Mouse (Mus musculus) forebrain, postnatal 0 days (tissue): ENCODE measurements at regions not wholly inside any gene's neighbourhood (a gene's known extent, or its start where the extent isn't known, plus 50 kb on each side); places are given as distances from the start of the nearest gene placed in this dataset.
A peak's percentile ranks its signal among the peaks of the same experiment; 100 is the strongest.

ENCODE experiments used
- ATAC-seq: fragments of 200-750 bp; cut with Nextera tagmentation; 2 replicates; pipeline ENCODE4 v1.8.0; 2017; ENCODE audit warnings: mild to moderate bottlenecking, moderate library complexity
- DNase-seq: peaks from one replicate; pipeline ENCODE4 v3.0.0-alpha.2; 2015
- H3K27ac ChIP-seq: fragments of 300-500 bp; sonication (generic); 2 replicates; pipeline ENCODE4 v1.5.1; 2014; ENCODE audit warnings: low read depth, mild to moderate bottlenecking, antibody characterized with exemption, low read length, moderate library complexity, mixed read lengths
- H3K27me3 ChIP-seq: fragments of 300-500 bp; sonication (generic); 2 replicates; pipeline ENCODE4 v1.6.1; 2014; ENCODE audit warnings: mild to moderate bottlenecking, low read length, mixed read lengths; ENCODE audit not compliant: insufficient read depth
- H3K36me3 ChIP-seq: fragments of 300-500 bp; sonication (generic); 2 replicates; pipeline ENCODE4 v1.6.1; 2014; ENCODE audit warnings: mild to moderate bottlenecking, moderate library complexity; ENCODE audit not compliant: insufficient read depth
- H3K4me1 ChIP-seq: fragments of 300-500 bp; sonication (generic); 2 replicates; pipeline ENCODE4 v1.6.1; 2014; ENCODE audit warnings: antibody characterized with exemption; ENCODE audit not compliant: insufficient read depth
- H3K4me2 ChIP-seq: fragments of 300-500 bp; sonication (generic); 2 replicates; pipeline ENCODE4 v1.6.1; 2014; ENCODE audit warnings: low read depth, mild to moderate bottlenecking, moderate library complexity
- H3K4me3 ChIP-seq: fragments of 300-500 bp; sonication (generic); 2 replicates; pipeline ENCODE4 v1.5.1; 2014; ENCODE audit warnings: low read depth, low read length, mixed read lengths
- H3K9ac ChIP-seq: fragments of 300-500 bp; sonication (generic); 2 replicates; pipeline ENCODE4 v1.6.1; 2014; ENCODE audit warnings: mild to moderate bottlenecking
- H3K9me3 ChIP-seq: fragments of 300-500 bp; sonication (generic); 2 replicates; pipeline ENCODE4 v1.6.1; 2016; ENCODE audit warnings: low read length
- CTCF ChIP-seq: sonication (generic); IDR thresholded peaks from 2 replicates; pipeline ENCODE4 v1.5.1; 2016; ENCODE audit warnings: antibody characterized with exemption, control low read depth, low read depth
- WGBS: fragments of 180-500 bp; shearing (Covaris S2); extraction: QIAGEN DNeasy Blood & Tissue Kit; methylation state at CpG from one replicate; pipeline ENCODE4 v1.1.7; 2014; 5-methylcytosine and 5-hydroxymethylcytosine counted together

DNA sequence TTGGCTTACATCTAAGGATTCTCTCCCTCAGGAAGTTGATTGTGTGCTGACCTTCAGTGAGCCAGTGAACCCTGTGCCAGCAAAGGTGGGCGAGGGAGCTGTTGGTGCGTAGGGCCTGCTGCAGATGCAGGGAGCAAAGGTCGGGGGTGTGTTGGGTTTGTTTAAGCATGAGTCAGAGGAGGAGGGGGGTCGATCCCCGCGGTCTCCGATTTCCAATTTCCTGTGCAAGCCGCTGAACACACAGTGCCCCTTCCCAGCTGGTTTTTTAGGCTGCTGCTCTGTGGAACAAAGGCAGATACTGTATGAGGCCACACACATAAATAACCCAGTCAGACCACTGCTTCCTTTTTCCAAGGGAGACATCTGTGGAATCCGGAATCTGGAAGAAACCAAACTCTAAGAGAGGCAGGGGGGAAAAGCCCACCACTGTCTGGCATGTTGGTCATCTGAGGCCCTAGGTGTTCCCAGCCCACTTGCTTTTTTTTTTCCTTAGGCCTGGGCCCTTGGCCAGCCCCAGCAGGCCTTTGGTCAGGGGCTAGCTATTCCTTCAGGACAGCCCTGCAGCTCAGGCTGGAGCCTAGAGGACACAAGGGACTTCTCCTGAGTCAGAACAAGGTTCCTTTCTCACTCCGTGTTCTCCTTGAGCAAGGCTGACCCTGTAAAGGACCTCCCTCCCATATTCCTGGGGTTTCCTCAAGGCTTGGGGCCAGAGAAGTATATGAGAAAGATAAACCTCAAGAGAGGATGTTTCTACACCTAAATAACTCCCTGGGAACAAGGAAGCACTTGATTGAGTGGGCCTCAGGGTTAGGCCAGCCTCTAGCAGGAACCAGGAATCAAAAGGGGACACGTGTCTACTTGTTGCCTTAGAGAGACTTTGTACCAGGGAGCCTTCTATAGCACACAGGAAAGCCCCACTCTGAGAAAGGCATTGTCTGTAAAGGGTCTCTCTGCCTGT is 119.0 kb downstream of the Tomm20 start:
- Histone ChIP-seq H3K9ac (peak overlapping the region; percentile 46), H3K9me3 (no peaks in the 10 kb centered on the region), H3K4me2 (peak overlapping the region; percentile 31), H3K27ac (peak overlapping the region; percentile 95), H3K4me3 (no peak overlapping the region), H3K36me3 (no peaks in the 10 kb centered on the region), H3K4me1 (peaks cover 23% of the 10 kb centered on the region), H3K27me3 (no peaks in the 10 kb centered on the region)
- WGBS: 4% methylated on average over 11 of the region's 11 CpGs
- peak; percentile 80 for DNase-seq
- peak; percentile 92 for ATAC-seq
- TF ChIP-seq CTCF: no peak

GRCm38 (mm10) chr8:126825877-126826276 is 119.8 kb downstream of the Tomm20 start:
- no peak overlapping the region for H3K4me3 ChIP-seq

DNA sequence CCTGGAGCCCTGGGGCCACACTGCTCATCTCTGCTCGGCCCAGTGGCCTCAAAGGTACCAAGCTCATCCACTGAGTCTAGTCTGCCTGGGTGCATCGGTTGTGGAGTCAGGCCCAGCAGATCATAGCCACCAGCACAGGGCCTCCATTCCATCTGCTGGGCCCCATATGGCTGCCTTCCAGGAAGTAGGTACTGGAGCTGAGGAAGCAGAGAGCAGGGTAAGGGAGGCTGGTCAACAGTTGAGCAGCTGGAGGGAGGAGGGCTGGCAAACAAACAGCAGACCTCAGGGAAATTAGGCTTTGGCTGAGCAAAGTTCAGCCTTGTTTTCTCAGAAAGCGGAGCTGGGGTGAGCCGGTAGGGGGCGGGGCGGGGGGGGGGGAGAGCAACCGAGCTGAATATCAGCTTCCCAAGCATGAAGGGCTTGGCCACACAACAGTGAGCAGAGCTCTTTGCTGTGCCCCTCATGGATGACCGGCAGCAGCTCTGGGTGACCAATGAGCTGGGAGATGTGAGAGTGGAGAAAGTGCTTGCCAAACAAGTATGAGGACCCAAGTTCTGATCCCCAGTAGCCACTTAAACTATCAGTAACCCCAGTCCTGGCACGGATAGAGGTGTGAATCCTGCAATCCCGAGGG is 121.0 kb downstream of the Tomm20 start:
- H3K9me3 ChIP-seq: no peaks in the 10 kb centered on the region
- WGBS: 50% methylated on average over 10 of the region's 10 CpGs
- TF ChIP-seq CTCF: no peak
- H3K27ac ChIP-seq: peak overlapping the region; percentile 57
- DNase-seq (no peak), ATAC-seq (peak; percentile 8)
- no peak overlapping the region for H3K4me2 ChIP-seq
- no peak overlapping the region for H3K9ac ChIP-seq
- no peak overlapping the region for H3K4me3 ChIP-seq
- H3K4me1 ChIP-seq: peaks cover 23% of the 10 kb centered on the region
- no peaks in the 10 kb centered on the region for H3K27me3 ChIP-seq
- H3K36me3 ChIP-seq: no peaks in the 10 kb centered on the region

More at GRCm38 (mm10) chr8:126825877-126826276, 119.8 kb downstream of the Tomm20 start:
- peak; percentile 72 for ATAC-seq
- TF ChIP-seq CTCF: no peak
- Histone ChIP-seq H3K9ac (peak overlapping the region; percentile 46; the same call in 1 of the 2 replicates), H3K4me2 (peak overlapping the region; percentile 31; the same call in 1 of the 2 replicates), H3K27ac (peak overlapping the region; percentile 95), H3K9me3 (no peaks in the 10 kb centered on the region), H3K27me3 (no peaks in the 10 kb centered on the region), H3K36me3 (no peaks in the 10 kb centered on the region), H3K4me1 (peaks cover 23% of the 10 kb centered on the region)
- peak; percentile 79 for DNase-seq
- 10% methylated on average over 3 of the region's 3 CpGs for WGBS

DNA sequence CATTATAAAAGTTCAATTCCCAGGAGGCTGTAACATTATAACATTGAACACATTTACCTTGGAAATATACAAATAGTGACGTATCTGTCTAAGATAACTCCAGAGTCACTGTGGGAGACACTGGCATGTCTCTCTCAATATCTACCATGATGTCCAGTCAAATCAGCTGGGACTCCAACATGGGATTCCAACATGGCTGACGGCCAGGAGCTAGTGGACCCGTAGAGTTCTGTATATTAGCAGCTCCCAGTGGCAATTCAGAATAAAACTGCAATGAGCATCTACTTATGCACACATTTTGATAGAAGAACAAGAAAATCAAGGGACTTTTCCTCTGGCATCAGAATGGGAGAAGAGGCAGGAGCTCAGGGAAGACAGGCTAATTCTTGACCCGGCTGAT is 123.4 kb downstream of the Tomm20 start:
- H3K4me2 ChIP-seq: no peak overlapping the region
- no peak for TF ChIP-seq CTCF
- 94% methylated on average over 4 of the region's 4 CpGs for WGBS
- no peak for ATAC-seq
- no peaks in the 10 kb centered on the region for H3K27me3 ChIP-seq
- no peak overlapping the region for H3K27ac ChIP-seq
- peaks cover 16% of the 10 kb centered on the region for H3K4me1 ChIP-seq
- no peak overlapping the region for H3K9ac ChIP-seq
- no peaks in the 10 kb centered on the region for H3K9me3 ChIP-seq
- H3K36me3 ChIP-seq: no peaks in the 10 kb centered on the region
- DNase-seq: no peak
- H3K4me3 ChIP-seq: no peak overlapping the region

- H3K4me3 ChIP-seq: no peak overlapping the region
- no peaks in the 10 kb centered on the region for H3K36me3 ChIP-seq
- WGBS: 60% methylated on average over 8 of the region's 8 CpGs
- DNase-seq: no peak
- ATAC-seq: no peak
- no peaks in the 10 kb centered on the region for H3K9me3 ChIP-seq
- H3K27me3 ChIP-seq: no peaks in the 10 kb centered on the region
- no peak overlapping the region for H3K4me2 ChIP-seq
- no peak overlapping the region for H3K9ac ChIP-seq
- no peak overlapping the region for H3K27ac ChIP-seq
- H3K4me1 ChIP-seq: peaks cover 8% of the 10 kb centered on the region
- TF ChIP-seq CTCF: no peak
Observed at GRCm38 (mm10) chr8:126821279-126821678, 124.4 kb downstream of the Tomm20 start.

- no peaks in the 10 kb centered on the region for H3K27me3 ChIP-seq
- H3K36me3 ChIP-seq: no peaks in the 10 kb centered on the region
- 95% methylated on average over 2 of the region's 2 CpGs for WGBS
- H3K4me1 ChIP-seq: peaks cover 1% of the 10 kb centered on the region; the same call in 1 of the 2 replicates
- no peak for TF ChIP-seq CTCF
- no peaks in the 10 kb centered on the region for H3K9me3 ChIP-seq
- no peak overlapping the region for H3K27ac ChIP-seq
- no peak overlapping the region for H3K4me3 ChIP-seq
- H3K9ac ChIP-seq: no peak overlapping the region
- H3K4me2 ChIP-seq: no peak overlapping the region
- ATAC-seq: no peak
- DNase-seq: no peak
Observed at GRCm38 (mm10) chr8:126820502-126820901, 125.1 kb downstream of the Tomm20 start.

GRCm38 (mm10) chr8:126819261-126819660 is 126.4 kb downstream of the Tomm20 start:
- ATAC-seq (no peak; the same call in 1 of the 2 replicates), DNase-seq (no peak)
- H3K4me3 ChIP-seq: no peak overlapping the region
- TF ChIP-seq CTCF: no peak
- H3K9ac ChIP-seq: no peak overlapping the region
- H3K4me2 ChIP-seq: no peak overlapping the region
- no peak overlapping the region for H3K27ac ChIP-seq
- whole genome bisulfite sequencing: 64% methylated on average over 3 of the region's 3 CpGs
- H3K36me3 ChIP-seq: no peaks in the 10 kb centered on the region
- no peaks in the 10 kb centered on the region for H3K27me3 ChIP-seq
- H3K4me1 ChIP-seq: no peaks in the 10 kb centered on the region
- no peaks in the 10 kb centered on the region for H3K9me3 ChIP-seq
